Mouse (Mus musculus) heart, adult 18-20 months (tissue): ENCODE measurements around the gene Catsperz. TPM values are rescaled to one million over a fixed set of nuclear protein-coding genes. Genes with fewer than 3 reads are reported as not detected.
"Not testable (repeated sequence)": the region's sequence is repeated elsewhere in the genome, so short reads cannot be mapped to it uniquely, and the experiment has no call there.

Source experiments
- DNase-seq, 2 experiments: peaks; one replicate each; pipeline ENCODE4 v3.0.0; 2021 to 2022; ENCODE audit warnings: mixed read lengths in 1 of 2
- microRNA-seq, 2 experiments: library from miRNA; unstranded; fragments of <30 nt; microRNA quantifications; one replicate each; pipeline ENCODE4 v1.2.0; 2022
- total RNA-seq, 2 experiments: library from RNA; stranded (reverse); gene quantifications; 2 replicates each; pipeline ENCODE4 v1.2.3; 2021

Catsperz gene
- total RNA-seq, 2 experiments from 2014 or later: not detected

DNA sequence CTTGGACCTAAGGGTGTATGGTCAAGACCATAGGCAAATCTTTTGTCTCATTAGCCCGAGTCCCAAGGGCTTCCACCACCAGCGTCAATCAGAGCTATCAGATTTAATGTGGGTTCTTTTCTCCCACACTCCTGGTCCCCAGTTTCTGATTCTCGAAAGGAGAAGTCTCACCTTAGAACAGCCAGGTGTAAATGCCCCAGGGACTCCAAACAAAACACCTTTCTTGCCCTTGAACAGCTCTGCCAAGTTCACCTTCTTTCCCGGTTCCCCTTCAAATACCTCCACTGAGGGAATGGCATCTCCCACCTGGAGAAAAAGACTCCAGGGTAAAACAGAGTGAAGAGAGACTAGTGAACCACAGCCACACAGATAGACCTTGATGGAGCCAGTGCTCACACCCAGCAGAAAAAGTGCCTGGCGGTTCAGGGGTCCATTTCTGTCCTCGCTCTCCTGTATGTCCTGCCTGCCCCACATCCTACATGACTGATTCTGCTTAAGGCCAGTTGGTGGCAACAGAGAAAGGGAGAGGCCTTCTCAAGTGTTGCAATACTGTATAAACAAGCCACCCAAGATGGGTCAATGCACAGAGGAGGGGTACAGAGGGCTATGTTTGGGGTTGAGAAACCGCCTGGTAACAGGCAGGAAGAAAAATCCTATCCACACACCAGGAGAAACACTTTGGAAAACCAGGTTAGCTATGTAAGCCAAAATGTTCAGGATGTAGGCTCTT is 17.2 kb downstream of the Catsperz start:
- no peak for DNase-seq

GRCm38 (mm10) chr19:6907094-6907493 is 18.1 kb downstream of the Catsperz start:
- no peak for DNase-seq

- DNase-seq: no peak
Observed at GRCm38 (mm10) chr19:6906199-6906598, 19.0 kb downstream of the Catsperz start.

- no peak for DNase-seq
Observed at GRCm38 (mm10) chr19:6905498-6906159, 19.6 kb downstream of the Catsperz start.

GRCm38 (mm10) chr19:6904846-6905245 is 20.3 kb downstream of the Catsperz start:
- no peak for DNase-seq

GRCm38 (mm10) chr19:6903031-6903430 is 22.1 kb downstream of the Catsperz start:
- DNase-seq: no peak

DNA sequence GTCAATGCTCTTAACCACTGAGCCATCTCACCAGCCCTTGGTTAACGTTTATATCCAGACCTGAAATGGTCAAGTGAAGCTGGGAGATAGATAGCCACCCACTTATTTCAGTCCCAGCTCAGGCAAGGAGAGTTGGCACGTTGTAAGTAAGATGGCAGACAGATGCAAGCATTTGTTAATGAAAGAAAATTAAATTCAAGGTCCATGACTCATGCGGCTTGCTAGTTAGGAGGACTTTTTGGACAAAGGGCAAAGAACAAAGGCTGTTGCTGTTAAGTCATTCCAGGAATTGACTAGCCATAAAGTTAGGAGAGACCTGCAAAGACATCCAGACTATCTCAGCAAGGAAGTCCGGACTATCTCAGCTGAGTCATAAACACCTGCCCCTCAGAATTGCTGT is 25.5 kb downstream of the Catsperz start:
- no peak for DNase-seq

DNA sequence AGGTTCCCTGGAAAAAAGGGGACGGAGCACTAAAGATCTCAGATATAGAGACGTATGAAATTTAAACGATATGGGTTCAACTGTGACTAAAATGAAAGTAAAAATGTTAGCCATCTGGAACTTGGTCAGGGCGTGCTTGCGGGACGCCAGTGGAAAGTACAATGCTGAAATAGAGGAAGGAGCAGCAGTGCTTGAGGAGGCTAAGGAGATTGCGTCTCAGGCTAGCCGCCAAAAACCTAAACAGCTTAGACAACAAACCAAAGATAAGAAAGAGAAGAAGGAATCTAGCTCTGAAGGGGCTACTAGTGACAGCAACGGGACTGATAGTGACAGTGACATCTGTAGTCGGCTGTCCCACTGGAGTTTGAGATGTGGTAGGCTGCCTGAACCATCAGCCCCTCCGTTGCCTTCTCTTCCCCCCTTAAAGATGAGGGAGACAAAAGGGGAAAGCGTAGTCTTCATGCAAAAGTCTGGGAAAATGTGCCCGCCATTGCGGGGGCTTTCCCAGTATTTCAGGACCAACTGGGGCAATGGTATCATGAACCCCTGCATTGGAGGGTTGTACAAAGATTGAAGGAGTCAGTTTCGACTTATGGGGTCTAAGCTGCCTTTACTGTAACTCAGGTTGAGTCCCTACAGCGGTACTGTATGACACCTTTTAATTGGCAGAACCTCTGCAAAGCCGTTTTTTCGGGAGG is 29.4 kb downstream of the Catsperz start:
- not testable (repeated sequence) for DNase-seq

DNA sequence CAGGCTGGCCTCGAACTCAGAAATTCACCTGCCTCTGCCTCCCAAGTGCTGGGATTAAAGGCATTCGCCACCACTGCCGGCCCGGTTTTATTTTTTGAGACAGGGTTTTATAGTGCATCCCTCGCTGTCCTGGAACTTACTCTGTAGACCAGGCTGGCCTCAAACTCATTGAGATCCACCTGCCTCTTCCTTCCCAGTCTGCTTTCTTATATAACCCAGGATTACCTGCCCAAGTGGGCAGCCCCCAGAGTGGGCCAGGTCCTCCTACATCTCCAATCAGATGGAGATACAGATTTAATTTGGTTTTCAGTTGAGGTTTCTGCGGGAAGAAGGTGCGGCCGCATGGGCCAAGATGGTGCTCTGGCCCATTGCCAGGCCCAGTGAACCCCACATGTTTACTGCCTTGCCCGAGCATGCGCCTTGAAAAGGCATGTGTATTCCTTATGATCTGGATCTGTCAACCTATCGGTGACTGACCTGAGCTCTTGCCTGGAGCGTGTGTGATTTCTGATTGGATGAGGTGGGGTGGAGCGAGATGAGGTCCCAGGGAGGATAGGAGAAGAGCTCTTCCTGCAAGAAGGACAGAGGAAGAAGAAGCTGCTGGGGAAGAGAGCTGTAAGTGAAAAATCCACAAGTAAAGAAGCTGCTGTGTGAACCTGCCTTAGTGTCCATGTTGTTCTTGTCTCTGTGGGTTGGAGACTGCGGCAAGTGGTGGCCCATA is 31.3 kb downstream of the Catsperz start:
- DNase-seq: no peak

GRCm38 (mm10) chr19:6892512-6892911 is 32.7 kb downstream of the Catsperz start:
- no peak for DNase-seq

GRCm38 (mm10) chr19:6877965-6878364 is 47.2 kb downstream of the Catsperz start:
- DNase-seq: no peak

GRCm38 (mm10) chr19:6876799-6877198 is 48.4 kb downstream of the Catsperz start:
- no peak for DNase-seq

DNA sequence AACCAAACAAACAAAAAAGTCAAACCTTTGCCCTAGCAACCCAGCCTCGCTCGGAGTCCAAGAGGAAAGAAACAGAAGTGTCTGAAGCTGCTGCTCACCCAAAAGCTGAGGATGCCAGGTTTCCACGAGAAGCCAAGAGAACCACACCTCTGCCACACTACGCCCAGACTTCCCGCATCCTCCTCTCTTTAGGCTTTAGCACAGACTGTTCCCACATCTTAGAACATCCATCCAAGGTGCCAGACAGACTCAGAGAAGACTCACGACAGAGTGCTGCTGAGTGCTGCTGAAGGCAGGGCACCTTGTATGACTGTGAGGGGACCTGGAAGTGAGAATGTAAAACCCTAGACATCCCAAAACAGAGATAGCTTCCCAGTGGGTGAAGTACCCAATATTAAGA is 49.3 kb downstream of the Catsperz start:
- DNase-seq: no peak

- DNase-seq: no peak
Observed at GRCm38 (mm10) chr19:6874257-6874656, 50.9 kb downstream of the Catsperz start.

GRCm38 (mm10) chr19:6872701-6873100 is 52.5 kb downstream of the Catsperz start:
- DNase-seq: no peak

Small RNAs within 50 kb of the gene (microRNA-seq; reads per million reads assigned to microRNA genes)
- gene Mir6990: 4.9 to 9.9 reads per million in 2 experiments

Other genes with a start within 250 kb of the Catsperz start
- 10 to 100 TPM; 17.0 to 17.3 TPM for gene Rps6ka4, start 84.7 kb downstream of the Catsperz start, total RNA-seq
- gene Ccdc88b, start 67.2 kb downstream of the Catsperz start, total RNA-seq: 1 to 10 TPM in 1 of 2 experiments, under 1 TPM in 1; 0.79 to 2.2 TPM
- gene Trmt112, start 15.7 kb downstream of the Catsperz start, total RNA-seq: 10 to 100 TPM; 37.7 to 39.3 TPM
- gene Prdx5, start 15.3 kb downstream of the Catsperz start, total RNA-seq: 100 to 1,000 TPM; 763 to 838 TPM
- 100 to 1,000 TPM; 150 to 178 TPM for gene Esrra, start 3.6 kb downstream of the Catsperz start, total RNA-seq
- gene Kcnk4, start 9.1 kb upstream of the Catsperz start, total RNA-seq: not detected
- 10 to 100 TPM; 21.1 to 22.4 TPM for gene Bad, start 16.5 kb upstream of the Catsperz start, total RNA-seq
- gene Gpr137, start 17.1 kb upstream of the Catsperz start, total RNA-seq: 10 to 100 TPM; 32.4 to 33.0 TPM
- 10 to 100 TPM; 78.3 to 95.2 TPM for gene Ppp1r14b, start 49.6 kb upstream of the Catsperz start, total RNA-seq
- 10 to 100 TPM; 14.7 TPM for gene Plcb3, start 51.1 kb upstream of the Catsperz start, total RNA-seq
- 10 to 100 TPM; 18.9 to 19.1 TPM for gene Fkbp2, start 55.1 kb upstream of the Catsperz start, total RNA-seq
- gene Vegfb, start 62.3 kb upstream of the Catsperz start, total RNA-seq: 100 to 1,000 TPM; 462 to 481 TPM
- gene Dnajc4, start 67.2 kb upstream of the Catsperz start, total RNA-seq: 10 to 100 TPM; 54.6 to 55.1 TPM
- 10 to 100 TPM; 23.7 to 25.4 TPM for gene Nudt22, start 70.7 kb upstream of the Catsperz start, total RNA-seq
- 10 to 100 TPM; 22.4 to 26.4 TPM for gene Trpt1, start 70.8 kb upstream of the Catsperz start, total RNA-seq
- gene Fermt3, start 94.1 kb upstream of the Catsperz start, total RNA-seq: 1 to 10 TPM; 4.4 to 6.0 TPM
- gene Stip1, start 114.6 kb upstream of the Catsperz start, total RNA-seq: 100 to 1,000 TPM; 137 to 160 TPM
- gene Macrod1, start 131.4 kb upstream of the Catsperz start, total RNA-seq: 100 to 1,000 TPM; 303 to 332 TPM
- 1 to 10 TPM in 1 of 2 experiments, under 1 TPM in 1; 0.82 to 1.4 TPM for gene Flrt1, start 180.3 kb upstream of the Catsperz start, total RNA-seq